Mouse (Mus musculus) left cerebral cortex, adult 18-20 months (tissue): ENCODE results near the gene Amt. TPM values are rescaled to one million over a fixed set of nuclear protein-coding genes. Genes with fewer than 3 reads are reported as not detected.
"Not testable (repeated sequence)": the region's sequence is repeated elsewhere in the genome, so short reads cannot be mapped to it uniquely, and the experiment has no call there.

Experiments
- DNase-seq, 2 experiments: peaks; one replicate each; pipeline ENCODE4 v3.0.0; 2021 to 2022; ENCODE audit warnings: low spot score in 2 of 2, mixed read lengths in 1 of 2
- total RNA-seq, 2 experiments: library from RNA; stranded (reverse); gene quantifications; 2 replicates each; pipeline ENCODE4 v1.2.3; 2021

Gene Amt
- total RNA-seq, 2 experiments from 2014 or later: 29.8 to 32.8 TPM

DNA sequence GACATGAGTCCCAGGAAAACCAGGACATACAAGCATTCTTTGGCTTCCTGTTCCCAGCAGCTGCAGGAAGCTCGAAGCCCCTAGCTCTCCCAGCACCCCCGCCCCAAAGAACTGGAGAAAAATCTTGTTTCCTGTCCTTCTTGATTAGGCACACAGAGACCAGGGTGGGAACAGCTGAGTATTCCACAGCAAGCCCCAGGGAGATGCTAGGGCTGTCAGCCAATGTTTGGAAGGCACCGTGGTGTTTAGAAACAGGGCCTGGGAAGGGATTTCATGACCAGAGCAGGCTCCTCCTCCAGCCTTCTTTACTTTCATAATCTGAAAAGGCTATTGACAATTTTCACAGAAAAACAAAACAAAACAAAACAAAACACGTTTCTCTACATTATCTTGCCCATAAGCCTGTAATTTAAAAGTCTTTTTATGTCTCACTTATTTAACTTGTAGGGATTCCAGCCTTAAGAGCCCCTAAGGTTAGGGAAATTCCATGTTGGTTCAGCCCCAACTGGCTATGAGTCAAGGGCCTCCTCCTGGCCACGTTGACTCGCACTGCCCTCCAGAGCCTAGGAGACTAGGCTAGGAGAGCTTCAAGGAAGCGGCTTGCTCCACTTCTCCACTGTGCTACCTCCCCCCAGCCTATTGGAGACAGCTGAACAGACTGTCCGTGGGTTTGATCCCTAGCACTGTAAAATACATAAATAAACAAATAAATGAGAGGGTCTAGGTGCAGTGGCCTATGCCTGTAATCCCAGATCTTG is 16.4 kb upstream of the Amt start:
- DNase-seq: no peak

DNA sequence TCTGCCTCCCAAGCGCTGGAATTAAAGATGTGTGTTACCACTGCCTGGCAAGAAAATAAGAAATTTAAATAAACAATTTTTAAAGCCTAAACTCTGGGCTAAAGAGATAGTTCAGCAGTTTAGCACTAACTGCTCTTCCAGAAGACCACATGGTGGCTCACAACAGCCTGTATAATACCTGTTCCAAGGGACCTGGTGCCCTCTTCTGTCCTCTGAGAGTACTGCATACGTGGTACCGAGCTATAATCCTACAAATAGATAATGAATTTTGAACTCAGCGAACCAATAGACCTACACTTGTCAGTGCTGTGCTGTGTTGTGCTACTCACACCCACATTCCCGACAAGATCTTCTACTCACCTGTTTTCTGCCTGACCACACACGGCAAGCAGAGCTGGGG is 12.2 kb upstream of the Amt start:
- DNase-seq: peak; percentile 58 to 78

DNA sequence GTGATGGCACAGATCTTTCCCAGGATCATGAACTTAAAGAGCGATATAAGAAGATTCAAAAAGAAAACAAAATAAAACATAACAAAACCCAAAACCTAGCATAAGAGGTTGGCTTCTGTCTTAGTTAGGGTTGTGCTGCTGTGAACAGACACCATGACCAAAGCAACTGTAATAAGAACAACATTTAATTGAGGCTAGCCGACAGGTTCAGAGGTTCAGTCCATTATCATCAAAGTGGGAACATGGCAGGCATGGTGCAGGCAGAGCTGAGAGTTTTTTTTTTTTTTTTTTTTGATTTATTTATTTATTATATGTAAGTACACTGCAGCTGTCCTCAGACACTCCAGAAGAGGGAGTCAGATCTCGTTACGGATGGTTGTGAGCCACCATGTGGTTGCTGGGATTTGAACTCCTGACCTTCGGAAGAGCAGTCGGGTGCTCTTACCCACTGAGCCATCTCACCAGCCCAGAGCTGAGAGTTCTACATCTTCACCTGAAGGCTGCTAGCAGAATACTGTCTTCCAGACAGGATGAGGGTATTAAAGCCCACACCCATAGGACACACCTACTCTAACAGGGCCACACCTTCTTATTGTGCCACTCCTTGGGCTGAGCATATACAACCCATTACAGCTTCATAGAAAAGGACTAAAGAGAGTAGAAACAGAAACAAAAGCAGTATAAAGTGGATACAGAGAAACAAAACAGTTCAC is 9.0 kb upstream of the Amt start:
- DNase-seq: not testable (repeated sequence)

DNA sequence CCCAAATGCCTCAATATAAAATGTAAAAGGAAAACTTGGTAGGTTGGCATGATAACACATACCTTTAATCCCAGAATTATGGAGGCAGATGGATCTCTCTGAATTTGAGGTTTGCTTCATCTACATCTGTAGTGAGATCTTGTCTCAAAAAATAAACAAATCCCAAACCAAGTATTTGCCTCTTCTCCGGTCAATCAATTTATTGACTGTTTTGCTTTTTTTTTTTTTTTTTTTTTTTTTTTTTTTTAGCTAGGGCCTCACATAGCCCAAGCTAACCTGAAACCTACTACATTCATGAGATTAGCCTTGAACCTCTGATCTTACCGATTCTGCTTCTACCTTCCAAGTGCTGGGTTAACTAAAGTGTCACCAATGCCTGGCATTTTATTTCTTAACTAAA is 7.3 kb upstream of the Amt start:
- no peak for DNase-seq

DNA sequence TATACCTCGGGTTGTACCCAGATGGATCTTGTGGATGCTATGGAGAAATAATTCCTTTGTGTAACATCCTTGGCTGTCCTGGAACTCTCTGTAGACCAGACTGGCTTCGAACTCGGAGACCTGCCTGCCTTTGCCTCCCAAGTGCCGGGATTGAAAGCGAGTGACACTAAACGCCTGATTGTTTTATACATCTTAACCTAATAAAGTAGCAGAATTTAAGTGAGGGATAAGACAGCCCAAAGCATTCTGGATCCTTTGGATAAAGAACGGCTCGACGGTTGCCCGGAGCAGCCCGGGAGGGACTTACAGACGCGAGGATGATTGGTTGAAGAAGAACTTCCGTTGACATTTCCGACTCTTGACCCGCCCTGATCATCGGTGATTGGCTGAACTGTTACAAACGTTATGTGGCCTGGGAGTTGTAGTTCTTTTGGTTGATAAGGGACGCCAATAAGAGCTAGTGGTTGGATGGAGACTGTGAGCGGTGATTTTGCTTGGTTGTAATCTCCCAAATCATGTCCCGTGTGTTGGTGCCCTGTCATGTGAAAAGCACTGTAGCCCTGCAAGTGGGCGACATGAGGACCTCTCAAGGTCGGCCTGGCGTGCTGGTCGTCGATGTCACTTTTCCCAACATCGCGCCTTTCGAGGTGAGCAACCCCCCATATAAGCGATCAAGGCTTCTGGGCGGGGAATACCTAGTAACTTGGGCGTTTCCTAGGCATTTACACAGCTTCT is 6.5 kb upstream of the Amt start, which contains the start of gene Nicn1:
Gene Nicn1, plus strand, starts transcription at position 414 of the 735 bp plus-strand sequence.
- peak; percentile 88 to 93 for DNase-seq

DNA sequence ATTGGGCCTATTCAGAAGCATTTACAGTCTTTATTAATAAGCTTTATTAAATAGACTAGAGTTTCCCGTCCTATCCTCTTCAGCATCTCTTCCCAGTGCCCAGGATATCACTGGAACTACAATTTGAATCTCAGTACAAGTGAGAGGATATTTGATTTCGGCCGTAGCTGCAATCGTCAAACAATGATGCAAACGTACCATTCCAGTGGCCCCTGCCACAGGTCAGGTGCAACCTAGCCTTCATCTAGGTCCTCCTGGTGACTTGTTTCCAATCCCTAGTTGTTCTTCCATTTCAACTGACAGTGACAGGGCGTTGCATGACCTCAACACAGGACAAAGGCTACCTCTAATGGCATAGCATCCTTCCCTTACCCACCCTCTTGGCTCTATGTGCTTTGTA is 5.9 kb upstream of the Amt start:
- DNase-seq: no peak

DNA sequence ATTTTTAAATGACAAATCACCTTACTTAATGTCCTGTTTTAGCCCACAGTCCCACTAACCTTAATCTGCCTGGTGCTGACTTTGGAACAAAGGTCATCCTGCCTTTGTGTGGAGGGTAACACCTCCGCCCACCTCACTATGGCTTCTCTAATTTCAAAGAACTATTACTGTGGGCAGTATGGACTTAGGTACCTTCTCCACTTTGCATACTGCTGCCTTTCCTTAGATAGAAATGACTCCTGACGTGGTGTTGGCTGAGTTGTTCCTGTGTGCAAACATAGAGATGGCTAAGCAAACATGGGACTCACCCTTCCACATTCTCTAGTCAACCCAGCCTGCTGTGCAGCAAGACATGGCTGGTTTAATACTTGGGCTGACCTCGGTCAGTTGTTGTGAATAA is 5.2 kb downstream of the Amt start:
- no peak for DNase-seq

DNA sequence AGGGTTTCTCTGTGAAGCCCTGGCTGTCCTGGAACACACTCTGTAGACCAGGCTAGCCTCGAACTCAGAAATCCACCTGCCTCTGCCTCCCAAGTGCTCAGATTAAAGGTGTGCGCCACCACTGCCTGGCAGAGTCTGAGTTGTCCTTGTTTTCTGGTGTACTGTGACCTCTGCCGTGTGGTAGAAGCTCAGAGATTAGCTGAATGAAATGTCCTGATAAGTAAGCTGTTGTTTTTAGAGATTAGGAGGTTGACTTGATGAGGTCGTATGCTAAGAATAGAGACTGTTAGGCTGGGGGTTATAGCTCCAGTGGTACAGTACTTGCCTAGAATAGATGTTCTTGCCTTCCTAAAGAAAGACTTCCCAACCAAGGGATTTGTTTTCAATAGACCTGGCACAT is 8.1 kb downstream of the Amt start:
- no peak for DNase-seq

DNA sequence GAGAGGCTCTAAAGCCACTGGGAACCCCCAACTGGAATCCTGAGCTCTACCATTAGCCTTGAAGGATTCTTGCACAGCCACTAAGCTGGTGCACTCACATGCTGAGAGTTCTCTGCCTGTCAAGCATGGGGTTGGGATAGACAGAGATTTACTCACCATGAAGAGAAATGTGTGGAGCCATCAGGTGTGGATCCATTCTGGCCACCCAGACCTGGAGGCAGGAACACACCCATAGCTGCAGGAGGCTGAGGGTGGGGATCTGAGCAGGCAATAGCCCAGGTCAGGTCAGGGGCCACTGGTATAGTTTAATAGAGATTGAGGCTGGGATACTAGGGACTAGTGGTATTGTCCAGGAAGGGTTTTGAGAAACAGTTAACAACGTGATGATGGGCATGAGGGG is 8.5 kb downstream of the Amt start:
- DNase-seq: no peak

DNA sequence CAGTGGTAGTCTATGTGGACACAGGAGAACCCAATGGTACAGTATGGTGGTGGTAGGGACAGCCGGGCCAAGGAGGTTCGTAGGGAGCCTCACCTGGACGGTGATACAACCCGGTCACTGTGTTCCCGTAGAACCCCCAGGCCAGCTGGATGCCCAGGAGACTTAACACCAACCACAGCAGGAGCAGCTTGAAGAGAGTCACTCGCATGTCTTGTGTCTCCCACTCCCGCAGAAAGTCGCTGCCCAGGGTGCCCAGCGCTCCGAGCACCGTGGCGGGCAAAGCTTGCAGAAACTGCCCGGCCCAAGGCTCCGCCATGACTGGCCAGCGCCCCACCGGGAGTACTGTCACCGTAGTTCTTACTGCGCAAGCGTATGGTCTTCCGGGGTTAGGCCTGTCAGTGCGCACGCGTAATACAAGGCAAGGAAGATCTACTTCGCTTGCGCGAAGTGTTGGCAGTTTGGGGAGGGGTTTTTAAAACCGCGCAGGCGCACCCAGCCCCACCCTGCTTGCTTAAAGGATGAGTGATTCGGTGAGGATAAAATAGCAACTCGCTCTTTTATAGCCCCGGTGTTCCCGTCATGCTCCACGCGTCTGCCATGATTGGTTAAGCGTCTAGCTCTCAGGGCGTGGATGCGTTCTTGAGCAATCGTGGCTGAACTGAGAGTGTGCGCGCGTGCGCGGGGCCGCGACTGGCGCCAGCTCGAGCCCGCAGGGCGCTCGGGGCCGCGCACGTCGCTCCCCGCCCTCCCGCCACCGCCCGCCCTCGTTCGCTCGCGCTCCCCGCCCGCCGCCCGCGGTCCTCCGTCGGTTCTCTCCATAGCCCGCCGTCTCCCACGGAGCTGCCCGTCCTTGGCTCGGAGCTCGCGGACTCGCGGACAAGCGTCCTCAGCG is 9.2 kb downstream of the Amt start, which contains the start of the genes Rhoa and Tcta:
Gene Rhoa, plus strand, starts transcription at position 501 of the 892 bp plus-strand sequence.
Gene Tcta, minus strand, starts transcription at position 532 of the 892 bp plus-strand sequence.
- DNase-seq: peak; percentile 96 to 98

DNA sequence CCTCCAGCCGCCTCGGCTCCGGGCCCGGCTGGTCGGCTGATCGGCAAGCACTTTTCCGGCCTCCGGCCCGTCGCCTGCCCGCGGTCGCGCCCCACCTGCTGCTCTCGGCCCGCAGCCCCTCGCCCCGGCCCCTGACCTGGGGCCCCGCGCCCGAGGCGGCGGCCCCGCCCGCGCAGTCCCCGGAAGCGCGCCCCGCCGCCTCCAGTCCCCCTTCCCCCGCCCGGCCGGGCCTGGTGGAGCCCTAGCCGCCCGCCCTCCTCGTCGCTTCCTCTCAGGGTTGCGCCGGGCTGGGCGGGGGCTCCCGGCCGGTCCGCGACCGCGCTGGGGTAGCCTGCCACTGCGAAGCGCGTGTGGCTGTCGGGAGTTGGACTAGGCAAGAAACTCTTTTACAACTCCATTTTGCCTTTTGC is 9.9 kb downstream of the Amt start:
- peak; percentile 52 to 62 for DNase-seq

DNA sequence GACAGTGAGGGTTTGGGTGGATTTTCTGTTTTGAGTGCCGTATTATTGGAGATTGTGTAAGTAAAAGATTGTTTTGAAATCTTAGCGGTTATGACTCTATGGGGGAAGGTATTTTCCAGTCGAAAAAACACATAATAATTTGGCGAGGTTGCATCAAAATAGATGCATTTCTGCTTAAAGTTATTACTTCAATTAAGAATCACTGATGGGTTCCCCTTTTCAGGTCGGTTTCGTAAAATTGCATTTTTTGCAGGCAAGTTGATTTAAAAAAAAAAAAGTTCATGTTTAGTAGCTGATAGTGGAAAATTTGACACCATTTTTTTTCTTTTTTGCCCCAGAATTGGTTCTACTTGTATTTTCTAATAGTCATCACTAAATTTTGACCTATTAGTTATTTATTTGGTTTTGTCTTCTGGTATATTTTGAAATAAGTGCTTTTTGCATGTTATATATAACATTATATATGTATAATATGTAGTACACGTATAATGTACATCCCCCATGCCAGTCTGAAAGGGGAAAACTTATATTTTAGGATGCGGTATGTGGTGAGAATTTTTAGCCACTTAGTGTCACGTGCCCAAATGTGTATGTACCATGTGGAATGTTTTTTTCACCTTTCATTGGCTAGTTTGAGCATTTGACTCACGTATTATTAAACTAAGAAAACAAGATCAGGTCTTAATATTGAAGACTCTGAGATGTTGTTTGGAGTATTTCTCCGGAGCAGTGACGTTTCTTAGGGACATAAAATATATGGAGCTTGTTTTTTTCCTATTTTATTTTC is 10.6 kb downstream of the Amt start:
- no peak for DNase-seq

DNA sequence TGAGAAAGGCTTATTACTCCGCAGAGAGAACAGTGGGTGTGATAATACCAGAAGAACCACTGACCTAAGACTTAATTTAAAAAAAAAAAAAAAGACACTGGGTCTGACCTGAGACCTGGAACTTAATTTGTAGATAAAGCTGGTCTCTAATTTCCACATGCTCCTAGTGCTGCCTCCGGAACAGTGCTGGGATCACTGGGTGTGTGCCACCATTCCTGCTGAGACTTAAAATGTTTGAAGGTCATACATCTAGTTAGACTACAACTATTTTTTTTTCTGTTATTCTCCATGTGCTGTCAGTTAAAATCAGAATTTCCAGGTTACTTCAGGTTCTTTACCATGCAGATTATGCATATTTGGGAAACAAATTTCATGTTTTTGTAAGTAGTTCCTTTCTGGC is 11.5 kb downstream of the Amt start:
- no peak for DNase-seq

DNA sequence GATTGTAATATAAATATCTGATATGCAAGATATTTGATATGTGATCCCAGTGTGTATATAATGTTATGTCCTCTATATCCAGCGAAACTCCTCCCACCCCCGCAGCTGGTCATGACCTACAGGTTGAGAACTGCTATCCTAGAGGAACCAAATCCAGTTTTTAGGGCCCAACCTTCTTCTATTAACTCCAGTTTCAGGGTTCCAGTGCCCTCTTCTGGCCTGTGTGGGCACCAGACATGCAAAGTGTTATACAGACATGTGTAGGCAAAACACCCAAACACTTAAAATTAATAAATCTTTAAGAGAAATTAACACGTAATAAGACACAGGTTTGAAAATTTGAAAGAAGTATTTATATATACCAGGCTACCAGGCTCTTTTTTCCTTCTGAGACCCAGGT is 20.9 kb downstream of the Amt start:
- DNase-seq: no peak

DNA sequence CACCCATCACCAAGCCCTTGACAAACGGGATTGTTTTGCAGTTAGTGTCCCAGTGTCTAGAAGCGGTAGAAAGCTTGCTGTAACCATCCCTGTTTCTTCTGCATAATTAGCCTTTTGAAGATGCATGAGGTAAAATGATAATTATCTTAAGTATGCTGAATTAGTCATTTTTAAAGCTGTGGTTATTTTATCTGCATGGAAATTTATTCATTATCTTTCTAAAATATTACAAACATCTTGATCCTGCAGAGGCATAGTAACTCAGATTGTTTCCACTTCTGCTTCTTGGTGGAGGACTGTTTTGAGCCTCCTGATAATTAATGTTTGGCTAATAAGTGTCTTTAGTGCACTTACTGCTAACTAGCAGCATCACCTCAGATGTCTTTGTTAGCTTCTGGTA is 21.8 kb downstream of the Amt start:
- DNase-seq: no peak

DNA sequence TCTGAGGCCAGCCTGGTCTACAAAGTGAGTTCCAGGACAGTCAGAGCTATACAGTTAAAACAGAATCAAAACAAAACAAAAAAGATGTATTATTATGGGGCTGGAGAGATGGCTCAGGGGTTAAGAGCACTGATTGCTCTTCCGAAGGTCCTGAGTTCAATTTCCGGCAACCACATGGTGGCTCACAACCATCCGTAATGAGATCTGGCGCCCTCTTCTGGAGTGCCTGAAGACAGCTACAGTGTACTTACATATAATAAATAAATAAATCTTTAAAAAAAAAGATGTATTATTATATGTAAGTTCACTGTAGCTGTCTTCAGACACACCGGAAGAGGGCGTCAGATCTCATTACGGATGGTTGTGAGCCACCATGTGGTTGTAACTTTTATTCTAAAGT is 25.4 kb downstream of the Amt start:
- not testable (repeated sequence) for DNase-seq

DNA sequence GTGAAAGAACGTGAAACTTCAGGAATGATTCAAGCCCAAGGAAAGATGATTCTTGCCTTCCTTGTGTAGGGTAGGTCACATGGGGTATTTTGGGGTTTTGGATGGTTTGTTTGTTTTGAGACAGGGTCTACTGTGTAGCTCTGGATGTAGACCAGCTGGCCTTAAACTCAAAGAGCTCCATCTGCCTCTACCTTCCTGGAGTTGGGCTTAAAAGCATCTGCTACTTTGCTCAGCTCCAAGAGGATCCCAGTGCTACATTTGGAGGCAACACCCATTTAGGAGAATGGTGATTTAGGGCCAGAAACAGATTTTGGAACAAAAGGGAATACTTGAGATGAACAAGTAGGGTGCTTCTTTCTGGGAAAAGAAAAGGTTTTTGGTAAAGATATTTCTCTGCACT is 28.1 kb downstream of the Amt start:
- no peak for DNase-seq

DNA sequence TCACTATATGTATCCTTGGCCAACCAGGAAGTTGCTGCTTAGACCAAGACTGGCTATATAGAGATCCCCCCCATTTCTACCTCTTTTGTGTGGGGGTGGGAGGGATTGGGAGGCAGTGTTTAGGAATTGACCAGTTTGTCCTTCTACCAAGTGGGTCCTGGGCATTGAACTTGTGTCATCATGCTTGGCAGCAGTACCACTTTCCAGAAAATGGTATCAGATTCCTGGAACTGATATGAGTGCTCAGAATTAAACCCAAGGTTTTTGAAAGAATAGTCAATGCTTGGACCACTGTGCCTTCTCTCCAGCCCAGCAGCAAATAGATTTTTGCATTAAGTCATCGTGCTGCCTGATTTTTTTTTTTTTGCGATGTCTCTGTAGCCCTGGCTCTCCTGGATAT is 29.2 kb downstream of the Amt start:
- DNase-seq: no peak

DNA sequence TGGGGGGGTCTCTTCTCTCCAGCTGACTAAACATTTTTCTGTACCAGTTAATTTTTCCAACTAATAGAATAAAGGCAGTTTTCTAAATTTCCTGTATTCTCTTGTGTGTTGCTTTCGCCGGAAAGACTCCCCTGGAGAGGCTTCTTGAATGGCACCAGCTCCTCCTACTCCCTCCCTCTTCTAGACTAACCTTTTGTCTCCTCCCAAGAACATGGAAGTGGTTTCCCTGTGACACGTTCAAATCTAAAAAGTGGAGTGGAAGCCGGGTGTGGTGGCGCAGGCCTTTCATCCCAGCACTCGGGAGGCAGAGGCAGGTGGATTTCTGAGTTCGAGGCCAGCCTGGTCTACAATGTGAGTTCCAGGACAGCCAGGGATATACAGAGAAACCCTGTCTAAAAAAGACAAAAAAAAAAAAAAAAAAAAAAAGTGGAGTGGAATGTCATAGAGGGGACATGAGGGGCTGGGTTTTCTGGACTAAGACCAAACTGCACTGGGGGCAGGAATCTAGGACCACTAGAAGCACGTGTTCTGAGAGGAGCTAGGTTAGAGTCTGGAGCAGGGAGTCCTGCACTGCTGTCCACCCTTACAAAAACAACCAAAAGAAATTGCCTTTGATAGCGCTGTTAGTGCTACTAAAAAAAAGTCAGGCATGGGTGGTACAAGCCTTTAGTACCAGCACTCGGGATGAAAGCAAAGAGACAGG is 41.3 kb downstream of the Amt start:
- no peak for DNase-seq

DNA sequence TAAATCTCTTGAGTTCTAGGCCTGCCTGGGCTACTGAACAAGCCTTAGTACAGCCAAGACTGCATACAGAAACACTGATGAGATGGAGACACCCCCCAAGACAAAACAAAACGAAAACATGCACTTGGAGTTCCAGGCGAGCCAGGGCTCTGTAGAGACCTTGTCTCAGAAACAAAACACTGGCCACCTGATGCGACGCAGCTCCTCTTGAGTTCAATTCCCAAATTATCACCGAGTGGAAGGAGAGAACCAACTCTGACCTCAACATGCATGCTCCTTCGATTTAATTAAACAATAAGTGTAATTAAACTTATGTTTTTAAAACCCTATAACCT is 41.9 kb downstream of the Amt start:
- no peak for DNase-seq
